Mouse (Mus musculus) MEL (cell line): Measurements from ENCODE around the gene Snd1.
"Not testable (repeated sequence)": the region's sequence is repeated elsewhere in the genome, so short reads cannot be mapped to it uniquely, and the experiment has no call there.

Experiments used
- CTCF ChIP-seq, 3 experiments: IDR thresholded peaks in 2 of 3; conservative IDR thresholded peaks in 1 of 3; 2 replicates each; pipeline ENCODE4 v1.5.1; 2011 to 2012; ENCODE audit warnings: low read length in 3 of 3, low read depth in 2 of 3, mild to moderate bottlenecking in 2 of 3, improper control_type of control experiment in 1 of 3, inconsistent platforms in 1 of 3, mixed read lengths in 1 of 3, moderate library complexity in 1 of 3; ENCODE audit not compliant: control insufficient read depth in 1 of 3, insufficient read depth in 1 of 3, poor library complexity in 1 of 3, severe bottlenecking in 1 of 3
- EP300 ChIP-seq, 2 experiments: IDR thresholded peaks; 2 replicates each; pipeline ENCODE4 v1.6.1; 2011; ENCODE audit warnings: improper control_type of control experiment in 2 of 2, low read length in 2 of 2, low read depth in 1 of 2, mild to moderate bottlenecking in 1 of 2
- ETS1 ChIP-seq: IDR thresholded peaks from 2 replicates; pipeline ENCODE4 v1.6.1; 2012; ENCODE audit warnings: low read depth, mild to moderate bottlenecking, inconsistent platforms, low read length, improper control_type of control experiment, moderate library complexity
- GATA1 ChIP-seq: IDR thresholded peaks from 2 replicates; pipeline ENCODE4 v1.6.1; 2011; ENCODE audit warnings: low read depth, low read length, improper control_type of control experiment
- MAFK ChIP-seq: IDR thresholded peaks from 2 replicates; pipeline ENCODE4 v1.6.1; 2011; ENCODE audit warnings: low read depth, mild to moderate bottlenecking, low read length, improper control_type of control experiment, borderline replicate concordance
- MXI1 ChIP-seq: IDR thresholded peaks from 2 replicates; pipeline ENCODE4 v1.6.1; 2011; ENCODE audit warnings: mild to moderate bottlenecking, low read depth, low read length, improper control_type of control experiment
- MYB ChIP-seq: IDR thresholded peaks from 2 replicates; pipeline ENCODE4 v1.6.1; 2011; ENCODE audit warnings: mild to moderate bottlenecking, low read depth, low read length, improper control_type of control experiment
- MYC ChIP-seq: IDR thresholded peaks from 2 replicates; pipeline ENCODE4 v1.6.1; 2011; ENCODE audit warnings: low read depth, mild to moderate bottlenecking, low read length, improper control_type of control experiment, moderate library complexity
- NRF1 ChIP-seq: IDR thresholded peaks from 2 replicates; pipeline ENCODE4 v1.6.1; 2014; ENCODE audit warnings: low read depth, mild to moderate bottlenecking, inconsistent platforms, low read length, improper control_type of control experiment, moderate library complexity; ENCODE audit not compliant: poor library complexity, insufficient read depth, severe bottlenecking
- POLR2A ChIP-seq, 2 experiments: IDR thresholded peaks; 2 replicates each; pipeline ENCODE4 v1.6.1; 2011 to 2012; ENCODE audit warnings: low read length in 2 of 2, mild to moderate bottlenecking in 2 of 2, control low read depth in 1 of 2, improper control_type of control experiment in 1 of 2, low read depth in 1 of 2, moderate library complexity in 1 of 2; ENCODE audit not compliant: control insufficient read depth in 1 of 2, insufficient read depth in 1 of 2, poor library complexity in 1 of 2
- UBTF ChIP-seq: IDR thresholded peaks from 2 replicates; pipeline ENCODE4 v1.6.1; 2012; ENCODE audit warnings: low read depth, mild to moderate bottlenecking, inconsistent platforms, low read length, improper control_type of control experiment, moderate library complexity, borderline replicate concordance; ENCODE audit not compliant: insufficient read depth
- USF1 ChIP-seq: IDR thresholded peaks from 2 replicates; pipeline ENCODE4 v1.6.1; 2014; ENCODE audit warnings: low read depth, mild to moderate bottlenecking, inconsistent platforms, low read length, improper control_type of control experiment, moderate library complexity

- not testable (repeated sequence) for TF ChIP-seq MXI1; USF1; EP300 (IDR thresholded peaks at IDR 0.05; ENCODE audit: low read depth in 1 of 2, low read length in 2 of 2); GATA1; POLR2A (IDR thresholded peaks at IDR 0.05; ENCODE audit: control insufficient read depth in 1 of 2, insufficient read depth in 1 of 2, low read depth in 1 of 2, low read length in 2 of 2, poor library complexity in 1 of 2); UBTF; NRF1; MYB; ETS1
- TF ChIP-seq MAFK (0 out of 2 replicates have a peak, but pooled peaks have one; percentile 26), MYC (peak; percentile 41; the same call in 1 of the 2 replicates), CTCF (IDR thresholded peaks at IDR 0.05 in 2 of 3, conservative IDR thresholded peaks at IDR 0.05 in 1 of 3; ENCODE audit: control insufficient read depth in 1 of 3, insufficient read depth in 1 of 3, low read depth in 2 of 3, low read length in 3 of 3, poor library complexity in 1 of 3, severe bottlenecking in 1 of 3) (peak in 1 of 3 experiments; percentile 11; a peak in 1 of 6 replicates)
Measured at GRCm38 (mm10) chr6:28520787-28521186, 45.8 kb downstream of the Snd1 start.
